Mouse (Mus musculus) testis, adult 2 months (tissue): ENCODE measurements around the gene Zfp64. TPM values are rescaled to one million over a fixed set of nuclear protein-coding genes. Genes with fewer than 3 reads are reported as not detected.

ENCODE experiments used
- H3K27ac ChIP-seq: fragments of 200-500 bp; 2 replicates; pipeline ENCODE4 v1.5.1; 2012; ENCODE audit warnings: low read depth, low read length; ENCODE audit not compliant: control insufficient read depth, insufficient read depth
- H3K27me3 ChIP-seq: fragments of 200-500 bp; 2 replicates; pipeline ENCODE4 v1.6.1; 2012; ENCODE audit warnings: mild to moderate bottlenecking, low read length, moderate library complexity; ENCODE audit not compliant: control insufficient read depth, insufficient read depth
- H3K36me3 ChIP-seq: fragments of 200-500 bp; 2 replicates; pipeline ENCODE4 v1.6.1; 2012; ENCODE audit warnings: mild to moderate bottlenecking, low read length; ENCODE audit not compliant: control insufficient read depth, insufficient read depth
- H3K4me1 ChIP-seq: fragments of 200-500 bp; 2 replicates; pipeline ENCODE4 v1.6.1; 2012; ENCODE audit warnings: low read length; ENCODE audit not compliant: control insufficient read depth, insufficient read depth
- H3K4me3 ChIP-seq: fragments of 200-500 bp; 2 replicates; pipeline ENCODE4 v1.5.1; 2012; ENCODE audit warnings: low read depth, mild to moderate bottlenecking, low read length, moderate library complexity, mixed read lengths; ENCODE audit not compliant: control insufficient read depth
- CTCF ChIP-seq: fragments of 200-500 bp; IDR thresholded peaks from 2 replicates; pipeline ENCODE4 v1.5.1; 2012; ENCODE audit warnings: low read depth, mild to moderate bottlenecking, inconsistent platforms, low read length, moderate library complexity; ENCODE audit not compliant: control insufficient read depth, insufficient read depth, insufficient replicate concordance
- POLR2A ChIP-seq: fragments of 200-500 bp; IDR thresholded peaks from 2 replicates; pipeline ENCODE4 v1.6.1; 2012; ENCODE audit warnings: low read depth, mild to moderate bottlenecking, inconsistent platforms, low read length, moderate library complexity; ENCODE audit not compliant: control insufficient read depth
- polyA plus RNA-seq: library from polyadenylated mRNA; depleted of rRNA; stranded (reverse); fragments of >200 nt; gene quantifications from 2 replicates; pipeline ENCODE4 v1.2.3, GENCODE M21; 2012

The Zfp64 gene
- polyA plus RNA-seq, 1 experiment, result 3.4 TPM

DNA sequence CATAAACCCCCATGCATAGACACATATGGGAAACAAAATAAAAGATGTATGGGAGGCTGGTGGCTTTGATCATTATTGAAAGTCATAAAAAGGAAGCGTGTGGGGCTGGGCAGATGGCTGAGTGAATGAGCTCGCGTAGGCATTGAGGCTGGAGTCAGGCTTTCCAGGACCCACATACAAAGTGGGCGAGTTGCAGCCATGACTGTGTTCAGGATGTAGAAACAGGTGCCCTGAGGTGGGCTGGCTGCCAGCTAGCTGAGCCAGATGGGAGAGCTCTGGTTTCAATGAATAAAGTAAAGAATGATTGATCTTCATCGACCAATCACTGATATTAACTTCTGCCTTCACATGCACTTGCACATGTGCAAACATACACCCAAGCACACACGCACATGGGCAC lies 80.9 kb downstream of the Zfp64 start:
- no peak overlapping the region for H3K4me3 ChIP-seq
- no peaks in the 10 kb centered on the region for H3K27me3 ChIP-seq
- no peaks in the 10 kb centered on the region for H3K36me3 ChIP-seq
- TF ChIP-seq CTCF (no peak), POLR2A (no peak)
- H3K4me1 ChIP-seq, result peaks cover 8% of the 10 kb centered on the region
- no peak overlapping the region for H3K27ac ChIP-seq

GRCm38 (mm10) chr2:168871767-168872511 lies 83.4 kb downstream of the Zfp64 start:
- Histone ChIP-seq H3K4me3 (peak overlapping the region; percentile 5; the same call in 1 of the 2 replicates), H3K27me3 (no peaks in the 10 kb centered on the region), H3K27ac (no peak overlapping the region), H3K4me1 (peaks cover 5% of the 10 kb centered on the region), H3K36me3 (no peaks in the 10 kb centered on the region)
- TF ChIP-seq POLR2A, result no peak
- TF ChIP-seq CTCF, result no peak

DNA sequence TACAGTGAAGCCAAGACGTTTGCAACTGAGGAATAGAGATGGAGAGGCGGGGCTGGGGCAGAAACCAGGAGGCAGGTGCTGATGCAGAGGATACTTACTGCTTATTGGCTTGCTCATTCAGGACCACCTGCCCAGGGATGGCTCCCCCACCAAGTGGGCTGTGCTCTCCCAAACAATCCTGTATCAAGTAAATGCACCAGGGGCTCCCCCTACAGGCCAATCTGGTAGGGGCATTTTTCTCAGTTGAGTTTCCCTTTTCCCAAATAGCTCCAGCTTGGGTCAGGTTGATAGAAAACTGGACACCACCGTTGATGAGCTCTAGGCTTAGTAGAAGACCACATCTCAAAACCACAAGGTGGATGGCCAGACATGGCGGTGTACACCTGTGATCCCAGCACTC lies 84.9 kb downstream of the Zfp64 start:
- no peak for TF ChIP-seq CTCF
- TF ChIP-seq POLR2A, result no peak
- Histone ChIP-seq H3K27ac (no peak overlapping the region), H3K4me1 (peaks cover 2% of the 10 kb centered on the region), H3K36me3 (no peaks in the 10 kb centered on the region), H3K27me3 (no peaks in the 10 kb centered on the region), H3K4me3 (no peak overlapping the region)

GRCm38 (mm10) chr2:168866942-168867341 lies 88.4 kb downstream of the Zfp64 start:
- Histone ChIP-seq H3K36me3 (no peaks in the 10 kb centered on the region), H3K27me3 (no peaks in the 10 kb centered on the region), H3K4me3 (no peak overlapping the region), H3K27ac (no peak overlapping the region), H3K4me1 (peaks cover 2% of the 10 kb centered on the region)
- TF ChIP-seq POLR2A (no peak), CTCF (no peak)

DNA sequence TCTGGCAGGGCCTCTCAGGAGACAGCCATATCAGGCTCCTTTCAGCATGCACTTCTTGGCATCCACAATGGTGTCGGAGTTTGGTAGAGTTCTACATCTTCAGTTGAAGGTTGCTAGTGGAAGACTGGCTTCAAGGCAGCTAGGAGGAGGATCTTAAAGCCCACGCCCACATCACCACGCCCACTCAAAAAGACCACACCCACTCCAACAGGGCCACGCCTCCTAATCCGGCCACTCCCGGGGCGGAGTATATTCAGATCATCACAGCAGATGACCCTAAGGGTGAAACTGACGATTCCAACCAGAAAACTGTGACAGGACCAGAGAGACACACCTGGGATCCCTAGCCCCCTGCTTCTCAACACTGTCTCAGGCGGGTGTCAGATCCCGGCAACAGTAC lies 89.0 kb downstream of the Zfp64 start:
- Histone ChIP-seq H3K27ac (no peak overlapping the region), H3K36me3 (no peaks in the 10 kb centered on the region), H3K27me3 (no peaks in the 10 kb centered on the region), H3K4me3 (no peak overlapping the region), H3K4me1 (peaks cover 2% of the 10 kb centered on the region)
- TF ChIP-seq CTCF (no peak), POLR2A (no peak)

GRCm38 (mm10) chr2:168864905-168865304 lies 90.5 kb downstream of the Zfp64 start:
- no peak overlapping the region for H3K4me3 ChIP-seq
- no peaks in the 10 kb centered on the region for H3K36me3 ChIP-seq
- H3K27ac ChIP-seq, result no peak overlapping the region
- no peaks in the 10 kb centered on the region for H3K27me3 ChIP-seq
- TF ChIP-seq CTCF (no peak), POLR2A (no peak)
- H3K4me1 ChIP-seq, result peaks cover 2% of the 10 kb centered on the region

GRCm38 (mm10) chr2:168862694-168863093 lies 92.7 kb downstream of the Zfp64 start:
- Histone ChIP-seq H3K27ac (no peak overlapping the region), H3K27me3 (no peaks in the 10 kb centered on the region), H3K4me1 (peaks cover 2% of the 10 kb centered on the region), H3K36me3 (no peaks in the 10 kb centered on the region), H3K4me3 (no peak overlapping the region)
- TF ChIP-seq POLR2A (no peak), CTCF (no peak)
